Mouse (Mus musculus) cortical plate, adult 2 months (tissue): ENCODE results near the gene 2310034G01Rik.

Experiments
- CTCF ChIP-seq: fragments of 200-500 bp; IDR thresholded peaks from 2 replicates; pipeline ENCODE4 v1.5.1; 2011; ENCODE audit warnings: mild to moderate bottlenecking, control low read depth, low read length; ENCODE audit not compliant: insufficient read depth; ENCODE audit errors: extremely low read depth
- POLR2A ChIP-seq: fragments of 200-500 bp; IDR thresholded peaks from 2 replicates; pipeline ENCODE4 v1.6.1; 2011; ENCODE audit warnings: mild to moderate bottlenecking, low read length, control low read depth; ENCODE audit not compliant: insufficient read depth; ENCODE audit errors: extremely low read depth

DNA sequence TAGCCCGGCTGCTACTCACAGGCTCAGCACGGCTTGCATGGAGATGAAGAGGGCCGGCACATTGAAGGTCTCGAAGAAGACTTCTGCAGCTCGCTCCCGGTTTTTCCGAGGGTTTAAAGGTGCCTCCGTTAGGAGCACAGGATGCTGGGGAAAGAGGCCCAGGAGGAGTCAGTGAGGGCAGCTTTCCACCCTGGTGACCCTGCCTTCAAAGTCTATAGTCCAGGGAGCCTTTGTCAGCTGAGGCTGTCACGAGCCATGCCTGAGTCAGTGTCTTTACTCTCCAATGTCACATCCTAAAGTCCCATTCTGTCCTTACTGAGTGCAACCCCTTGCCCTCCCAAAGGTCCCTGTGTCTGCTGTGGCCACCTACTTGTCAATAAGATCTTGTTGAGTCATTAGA lies 32.2 kb upstream of the 2310034G01Rik start:
- no peak for TF ChIP-seq CTCF
- TF ChIP-seq POLR2A, result no peak
